Mouse (Mus musculus) lung, postnatal 4 days (tissue): ENCODE data around the gene Prkcq.

Experiments
- DNase-seq, 2 experiments: peaks; one replicate each; pipeline ENCODE4 v3.0.0; 2021

Prkcq gene

DNA sequence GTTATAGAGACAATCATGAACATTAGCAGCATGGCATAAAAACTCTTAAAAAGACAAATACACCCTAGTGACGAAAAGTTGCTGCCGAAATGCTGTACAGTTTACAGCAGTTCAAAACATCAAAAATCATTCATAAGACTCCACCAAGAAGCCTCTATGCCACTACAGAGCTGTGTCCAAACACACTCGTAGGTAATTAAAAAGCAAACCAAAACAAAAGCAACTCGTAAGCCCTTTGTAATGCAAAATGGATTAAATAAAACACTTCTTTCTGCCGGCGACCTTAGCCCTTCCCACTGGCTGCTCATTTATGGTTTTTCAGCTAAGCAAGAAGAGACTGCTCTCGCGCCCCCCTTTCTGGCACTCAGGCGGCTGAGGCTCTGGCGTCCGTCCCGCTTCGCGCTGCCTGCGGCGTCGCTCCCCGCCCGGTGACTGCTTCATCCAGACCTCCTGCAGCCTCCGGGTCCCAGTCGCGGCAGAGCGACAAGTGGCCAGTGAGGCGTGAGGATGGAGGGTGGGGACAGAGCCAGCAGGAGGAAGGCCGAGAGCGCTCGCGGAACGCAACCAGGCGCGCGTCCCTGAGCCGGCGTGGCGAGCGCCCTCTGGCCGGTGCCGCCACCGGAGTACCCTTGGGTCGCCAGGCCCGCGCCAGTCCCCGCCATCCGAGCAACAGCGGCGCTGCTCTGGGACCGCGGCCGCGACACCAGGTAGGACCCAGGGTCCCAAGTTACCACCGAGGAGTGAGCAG is at the start of gene Prkcq:
Prkcq (plus strand) TSS at position 355 of the 748 bp plus-strand sequence.
- peak; percentile 63 to 74 for DNase-seq

DNA sequence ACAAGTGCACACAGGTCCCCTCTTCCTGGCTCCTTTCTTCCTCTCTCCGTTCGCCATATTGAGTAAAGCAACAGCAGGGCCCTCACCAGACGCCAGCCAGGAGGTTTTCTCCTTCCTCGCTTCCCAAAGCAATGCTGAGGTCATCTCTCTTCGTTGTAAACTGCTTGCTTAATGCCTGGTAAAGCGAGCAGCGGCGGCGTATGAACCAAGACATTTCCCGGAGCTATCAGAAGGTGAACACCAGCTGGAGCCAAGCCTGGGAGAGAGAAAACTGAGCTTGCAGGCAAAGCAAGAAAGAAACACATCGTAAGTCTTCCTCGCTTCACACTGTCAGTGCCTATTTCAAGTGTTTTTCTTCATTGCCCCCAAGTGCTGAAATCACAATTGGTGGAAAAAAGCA is 41.0 kb upstream of the Prkcq start:
- no peak for DNase-seq

DNA sequence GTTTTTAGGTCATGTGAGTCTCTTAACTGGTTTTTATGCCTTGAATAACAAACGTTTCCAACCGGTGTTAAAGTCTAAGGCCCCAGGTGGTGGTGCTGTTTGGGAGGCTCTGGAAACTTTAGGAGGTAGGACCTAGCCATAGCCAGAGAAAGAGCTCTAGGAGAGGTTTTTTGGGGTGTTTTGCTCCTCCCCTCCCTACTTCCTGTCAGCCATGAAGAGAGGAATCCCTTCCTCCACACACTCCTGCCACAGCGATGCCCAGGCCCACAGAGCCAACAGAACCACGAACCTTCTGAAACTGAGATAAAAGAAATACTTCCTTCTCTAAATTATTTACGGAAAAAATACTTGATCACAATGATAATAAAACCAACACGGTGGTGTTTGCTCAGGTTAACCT is 36.2 kb upstream of the Prkcq start:
- DNase-seq: no peak

DNA sequence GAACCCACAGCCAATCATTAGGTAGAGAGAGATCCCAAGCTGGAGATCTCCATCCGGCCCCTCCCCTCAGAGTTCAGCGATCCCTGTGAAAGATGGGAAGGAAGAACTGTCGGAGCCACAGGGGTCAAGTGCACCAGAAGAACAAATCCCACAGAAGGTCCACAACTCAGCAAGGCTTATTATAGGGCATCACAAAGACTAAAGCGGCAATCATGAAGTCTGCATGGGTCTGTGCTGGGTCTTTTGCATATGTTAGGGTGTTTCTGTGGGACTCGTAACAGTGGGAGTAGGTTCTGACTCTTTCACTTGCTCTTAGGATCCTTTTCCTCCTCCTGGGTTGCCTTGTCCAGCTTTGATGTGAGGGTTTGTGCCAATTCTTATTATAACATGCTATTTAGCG is 33.8 kb upstream of the Prkcq start:
- no peak for DNase-seq

DNA sequence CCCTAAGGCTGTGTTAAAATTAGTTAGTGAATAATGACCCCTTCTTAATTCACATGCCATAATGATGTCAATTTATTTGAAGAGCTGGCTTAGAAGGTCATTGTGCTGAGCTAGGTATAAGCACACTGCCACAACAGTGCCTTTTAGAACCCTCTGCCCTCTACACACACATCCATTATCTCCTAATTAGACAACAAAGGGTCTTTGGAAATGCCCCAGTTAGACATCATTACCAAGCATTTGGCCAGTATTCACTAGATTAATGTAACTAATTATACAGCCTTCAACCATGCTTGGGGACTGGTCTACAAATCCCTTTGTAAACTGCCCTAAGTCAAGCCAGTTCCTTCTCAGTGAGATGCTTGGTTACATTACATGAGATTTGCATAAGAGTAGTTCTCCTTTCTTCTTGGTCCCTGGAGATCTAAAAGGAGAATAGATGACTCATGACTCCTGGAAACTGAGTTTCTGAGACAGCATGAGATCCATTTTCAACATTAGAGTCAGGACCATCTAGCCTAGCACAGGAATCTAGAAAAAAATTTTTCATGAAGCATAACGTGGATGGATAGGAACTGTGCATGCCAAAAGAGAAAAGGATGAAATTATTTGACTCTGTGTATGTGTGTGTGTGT is 32.3 kb upstream of the Prkcq start:
- no peak for DNase-seq

DNA sequence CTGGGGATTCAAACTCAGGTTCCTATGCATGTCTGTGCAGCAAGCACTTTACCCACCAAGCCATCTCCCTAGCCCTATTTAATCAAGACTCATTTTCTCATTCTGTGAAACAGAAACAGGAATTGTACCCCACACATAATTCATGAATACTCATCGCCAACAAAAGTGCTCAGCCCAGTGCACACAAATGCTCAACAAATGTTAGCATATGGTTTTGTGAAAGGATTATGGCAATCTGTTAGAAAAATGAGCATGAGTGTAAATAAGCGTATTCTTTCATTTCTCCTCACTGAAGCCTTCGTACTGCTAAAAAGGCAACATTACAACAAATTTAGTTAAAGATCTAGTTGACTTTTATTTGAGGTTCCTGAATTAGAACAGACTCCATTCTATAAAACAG is 31.5 kb upstream of the Prkcq start:
- DNase-seq: no peak

DNA sequence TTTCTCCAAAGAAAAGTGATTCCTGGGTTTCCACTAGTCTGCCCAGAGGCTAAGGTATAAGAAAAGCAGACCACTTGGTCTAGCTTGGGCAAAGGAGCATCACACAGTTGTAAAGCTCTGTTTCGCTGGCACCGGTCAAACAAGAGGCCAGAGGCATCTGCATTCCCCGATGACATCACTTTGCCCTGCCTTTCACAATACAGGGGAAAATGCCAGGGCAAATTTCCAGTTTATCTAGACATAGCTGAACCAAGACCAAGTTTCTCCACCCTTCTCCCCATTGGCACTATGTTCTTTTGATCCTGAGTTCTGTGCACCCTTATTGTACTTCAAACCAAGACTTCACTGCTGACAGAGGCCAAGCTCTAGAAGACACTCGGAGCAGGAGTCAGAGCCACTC is 22.8 kb upstream of the Prkcq start:
- DNase-seq: no peak

DNA sequence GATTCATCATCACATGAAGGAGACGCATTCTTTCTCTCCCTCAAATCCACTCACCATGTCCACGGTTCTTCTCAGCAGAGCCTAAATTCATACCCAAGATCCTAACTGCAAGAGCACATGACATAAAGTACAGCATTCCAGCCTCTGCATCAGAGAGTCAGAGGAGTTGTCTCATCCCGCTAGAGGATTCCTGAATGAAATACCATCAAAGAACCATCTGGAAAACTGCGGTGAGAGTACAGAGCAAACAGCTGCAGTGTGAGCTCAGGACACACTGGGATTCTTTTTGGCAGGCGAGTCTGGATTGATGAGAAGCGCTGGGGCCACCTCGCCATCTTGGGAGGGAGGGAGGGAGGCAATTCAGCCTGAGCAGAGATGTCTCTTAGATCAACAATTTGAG is 20.9 kb upstream of the Prkcq start:
- DNase-seq: no peak

DNA sequence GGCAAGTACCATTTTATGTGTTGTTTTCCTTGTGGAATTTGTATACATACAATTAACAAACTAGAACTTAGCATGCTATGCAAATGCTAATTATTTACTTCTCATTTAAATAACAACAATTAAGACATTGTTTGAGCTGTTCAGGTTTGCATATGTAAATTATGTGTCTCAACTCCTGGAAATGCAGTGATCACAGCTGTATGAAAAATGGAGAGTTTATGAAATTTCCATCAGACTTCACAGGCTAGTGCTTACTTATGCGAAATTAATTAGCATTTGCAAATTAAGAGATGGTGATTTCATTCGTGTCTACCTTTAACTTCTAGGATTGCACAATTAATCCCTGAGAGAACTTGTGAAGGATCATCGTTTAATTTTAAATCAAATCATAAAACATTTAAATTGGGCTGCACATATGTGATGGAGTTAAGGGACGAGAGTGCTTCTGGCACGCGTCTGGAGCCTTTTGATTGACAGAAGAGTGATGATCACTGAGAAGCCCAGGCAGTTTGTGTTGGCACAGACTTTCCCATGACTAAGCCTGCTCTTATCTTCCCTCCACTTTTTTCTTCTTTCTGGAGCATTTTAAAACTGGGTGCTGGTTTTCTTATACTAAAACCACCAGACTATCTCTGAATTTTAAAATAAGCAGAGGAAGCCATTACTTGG is 20.1 kb upstream of the Prkcq start:
- no peak for DNase-seq

DNA sequence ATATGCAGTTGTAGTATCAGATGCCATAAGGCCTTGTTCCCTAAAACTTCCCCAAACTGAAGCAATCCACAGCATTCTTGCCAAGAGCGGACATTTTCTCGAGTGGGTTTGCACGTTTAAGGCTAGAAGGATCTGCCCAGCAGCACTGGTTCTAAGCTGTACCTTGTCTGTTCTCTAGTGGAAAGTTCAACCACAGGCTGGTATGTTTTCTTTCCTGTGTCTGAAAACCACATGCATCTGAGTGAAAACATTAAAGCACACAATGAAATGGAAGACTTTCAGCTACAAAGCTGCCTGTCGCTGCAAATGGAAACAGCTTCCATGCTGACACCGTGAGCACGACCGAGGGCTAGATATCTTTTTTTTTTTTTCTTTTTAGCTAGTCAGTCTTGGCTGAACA is 12.3 kb upstream of the Prkcq start:
- no peak for DNase-seq

DNA sequence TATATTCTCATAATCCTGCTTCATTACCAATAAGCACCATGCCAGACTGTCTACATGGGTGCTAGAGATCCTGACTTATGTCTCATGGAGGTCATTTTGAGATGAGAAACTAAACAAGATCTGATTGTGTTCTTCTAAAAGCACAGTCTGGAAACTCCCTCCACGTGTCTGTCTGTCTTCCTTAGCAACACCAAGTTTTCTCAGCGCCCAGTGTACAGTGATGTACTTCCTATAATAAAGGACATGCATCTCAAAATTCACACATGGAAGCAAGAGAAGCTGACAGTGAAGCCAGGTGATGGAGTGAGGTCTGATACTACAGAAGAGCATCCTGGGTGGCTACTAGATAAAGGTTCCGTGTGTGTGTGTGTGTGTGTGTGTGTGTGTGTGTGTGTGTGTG is 11.2 kb upstream of the Prkcq start:
- DNase-seq: no peak

DNA sequence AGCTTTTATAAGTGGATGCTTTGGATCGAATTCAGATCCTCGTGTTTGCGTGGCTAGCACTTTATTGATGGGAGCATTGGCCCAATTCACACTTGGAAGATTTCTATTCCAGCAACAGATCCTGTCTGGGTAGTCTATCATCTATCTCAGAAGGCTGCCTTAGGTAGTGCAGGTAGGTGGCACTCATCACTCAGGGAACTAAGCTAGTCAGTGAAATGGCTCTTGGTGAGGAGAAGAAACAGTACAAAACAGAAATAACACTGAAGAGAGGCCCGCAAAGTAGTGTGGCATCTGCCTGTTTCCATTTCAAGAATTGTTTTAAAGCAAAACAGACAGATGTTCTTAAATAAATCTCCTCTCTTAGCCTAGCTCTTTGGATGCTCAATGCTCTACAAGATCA is 10.6 kb upstream of the Prkcq start:
- DNase-seq: no peak

DNA sequence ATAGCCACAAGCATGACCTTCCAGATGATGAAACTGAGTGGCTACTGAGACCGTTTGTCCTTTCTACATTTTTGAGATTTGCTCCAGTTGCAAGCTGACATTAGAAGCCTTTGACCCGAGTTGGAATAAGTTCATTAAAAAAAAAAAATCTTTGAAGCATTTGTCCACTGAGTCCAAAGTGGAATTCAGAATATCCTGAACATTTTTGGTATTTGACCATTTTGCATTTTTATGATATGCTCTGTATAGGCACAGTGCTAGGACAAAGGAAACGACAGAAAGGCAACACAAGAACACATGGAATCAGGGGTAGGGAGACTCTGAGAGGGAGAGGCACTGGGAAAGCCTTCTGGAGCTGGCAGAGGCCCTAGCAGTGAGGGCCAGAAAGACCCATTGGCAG is 9.2 kb upstream of the Prkcq start:
- DNase-seq: no peak

DNA sequence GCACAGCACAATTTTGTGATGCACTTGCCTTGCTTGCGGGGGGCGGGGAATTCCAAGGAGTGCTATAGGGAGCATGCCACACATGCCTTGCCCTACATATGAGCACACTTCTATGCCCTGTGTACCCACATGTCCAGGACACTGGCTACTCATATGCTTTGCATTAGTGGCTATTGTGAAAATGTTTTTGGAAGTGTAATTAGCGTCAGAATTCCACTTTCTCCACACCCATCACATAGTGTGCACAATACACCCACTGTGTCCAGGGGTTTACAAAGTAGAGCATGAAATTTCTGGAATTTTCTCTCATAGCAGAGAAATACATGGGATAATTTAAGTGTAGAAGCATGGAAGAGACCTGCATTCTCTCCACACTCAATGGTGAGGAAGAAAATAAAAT is 7.7 kb upstream of the Prkcq start:
- DNase-seq: no peak

DNA sequence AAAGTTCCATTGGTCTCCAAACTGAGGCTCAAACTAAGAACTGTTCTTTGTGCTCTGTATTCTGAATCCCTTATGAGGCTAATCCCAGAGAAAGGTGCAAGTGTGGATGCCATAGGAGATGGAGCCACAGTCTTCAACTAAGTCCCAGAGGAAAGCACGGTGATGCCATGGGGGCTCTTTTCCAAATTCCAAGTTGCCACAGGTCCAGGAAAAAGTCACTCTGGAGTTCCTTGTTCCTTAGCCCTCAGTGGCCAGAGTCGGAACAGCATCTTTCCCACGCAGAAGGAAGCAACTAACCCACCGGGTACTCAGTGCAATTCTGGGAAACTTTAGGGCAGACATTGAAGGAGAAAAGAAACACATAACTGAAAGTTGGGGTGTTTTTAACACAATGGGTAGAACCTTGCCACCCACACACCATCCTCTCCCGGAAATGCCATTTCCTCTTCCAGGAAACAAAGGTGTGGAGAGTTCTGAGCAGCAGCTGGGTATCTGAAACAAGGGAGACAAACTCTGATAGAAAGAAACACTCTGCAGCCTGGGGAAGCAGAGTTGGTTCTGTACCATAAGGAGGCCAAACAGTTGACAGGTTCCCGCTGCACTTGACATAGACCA is 2.1 kb upstream of the Prkcq start:
- no peak for DNase-seq

DNA sequence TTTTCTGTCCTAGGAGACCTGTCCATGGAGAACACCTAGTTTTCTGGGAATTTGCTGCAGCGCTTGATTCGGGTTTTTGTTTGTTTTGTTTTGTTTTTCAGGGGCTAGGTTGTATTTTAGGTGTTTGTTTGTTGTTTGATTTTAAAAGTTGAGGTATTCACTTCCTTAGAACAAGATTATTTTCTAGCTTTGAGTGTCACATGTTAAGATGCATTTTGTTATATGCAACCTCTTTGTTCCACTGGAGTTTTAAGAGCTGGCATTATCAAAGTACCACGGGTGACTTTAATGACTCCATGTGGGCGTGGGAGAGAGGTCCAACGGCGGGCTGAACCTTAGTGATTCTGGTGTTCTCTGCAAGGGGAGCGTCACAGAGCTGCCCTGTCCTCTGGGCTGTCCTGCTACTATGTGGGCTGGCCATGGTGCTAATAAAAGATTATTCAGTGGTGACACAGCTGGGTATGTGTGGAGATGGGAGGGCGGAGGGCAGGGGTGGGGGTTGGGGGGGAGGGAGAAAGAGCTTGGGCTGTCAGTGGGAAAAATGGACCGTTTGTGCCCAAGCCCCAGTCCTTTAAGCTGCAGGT is 1.0 kb downstream of the Prkcq start:
- no peak for DNase-seq

DNA sequence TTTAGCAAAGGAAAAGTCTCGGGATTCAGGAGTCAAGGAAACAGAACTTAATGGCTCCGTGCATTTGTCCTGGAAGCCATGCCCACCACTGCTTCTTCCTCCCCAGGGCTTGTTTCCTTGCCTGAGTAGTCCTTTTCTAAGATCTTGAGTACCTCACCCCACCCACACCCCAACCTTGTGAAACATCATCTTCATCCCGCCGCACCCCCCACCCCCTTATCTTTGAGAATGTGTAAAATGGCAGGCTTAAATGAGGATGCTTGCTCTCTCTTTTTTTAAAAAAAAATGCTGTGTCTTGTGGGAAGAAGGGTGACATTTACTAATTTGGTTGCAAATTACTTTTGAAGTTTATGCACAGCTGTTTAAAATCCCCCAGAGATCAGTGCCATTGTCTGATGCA is 1.6 kb downstream of the Prkcq start:
- no peak for DNase-seq

DNA sequence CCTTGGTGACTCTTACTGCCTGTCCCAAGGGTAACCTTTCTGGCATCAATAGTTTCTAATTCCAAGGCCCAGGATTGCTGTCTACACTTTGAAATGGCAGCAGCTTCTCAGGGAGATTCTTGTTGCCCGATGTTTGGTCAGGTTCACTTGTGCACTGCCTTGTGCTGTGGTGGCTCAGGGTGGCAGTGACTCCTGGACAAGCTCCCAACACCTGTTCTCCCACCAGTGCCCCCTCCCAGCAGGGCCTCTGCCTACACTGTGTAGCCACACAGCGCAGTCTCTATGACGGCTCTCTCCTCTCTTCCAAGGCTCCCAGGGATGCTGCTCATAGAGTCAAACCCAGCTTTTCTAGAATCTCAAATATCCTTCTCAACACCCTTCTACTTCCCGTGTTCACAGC is 2.2 kb downstream of the Prkcq start:
- no peak for DNase-seq

DNA sequence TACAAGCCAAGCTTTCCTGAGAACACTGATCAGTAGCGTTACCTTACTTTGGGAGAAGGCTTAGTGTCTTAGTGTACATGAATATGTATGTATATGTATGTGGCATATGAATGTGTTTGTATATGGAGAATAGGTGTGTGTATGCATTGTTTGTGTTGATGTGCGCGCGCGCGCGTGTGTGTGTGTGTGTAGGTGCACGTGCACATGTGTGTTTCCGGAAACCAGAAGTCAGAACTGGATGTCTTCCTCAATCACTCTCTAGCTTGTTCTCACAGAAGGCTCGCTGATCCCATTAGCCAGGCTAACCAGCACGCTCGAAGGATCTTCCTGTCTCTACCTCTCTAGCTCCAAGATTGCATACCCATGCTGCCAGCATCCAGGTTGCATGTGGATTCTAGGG is 6.0 kb downstream of the Prkcq start:
- DNase-seq: no peak

DNA sequence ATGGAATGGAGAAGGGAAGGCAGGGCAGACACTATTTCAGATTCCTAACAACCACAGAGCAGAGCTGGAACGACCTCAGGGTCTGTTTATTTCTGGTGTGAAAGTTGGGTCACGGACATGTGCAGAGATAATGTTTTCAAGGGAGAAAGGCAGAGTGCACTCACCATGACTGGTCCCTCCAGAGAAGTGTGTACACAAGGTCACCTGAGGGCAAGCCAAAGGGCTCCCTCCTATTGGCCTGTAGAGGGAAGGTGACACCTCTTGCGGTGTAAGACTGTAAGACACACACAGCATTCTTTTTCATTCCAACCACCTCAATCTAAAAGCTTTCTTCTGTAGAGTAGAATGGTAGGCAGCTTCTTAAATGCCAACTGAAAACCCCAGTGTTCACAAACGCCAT is 9.6 kb downstream of the Prkcq start:
- DNase-seq: no peak

DNA sequence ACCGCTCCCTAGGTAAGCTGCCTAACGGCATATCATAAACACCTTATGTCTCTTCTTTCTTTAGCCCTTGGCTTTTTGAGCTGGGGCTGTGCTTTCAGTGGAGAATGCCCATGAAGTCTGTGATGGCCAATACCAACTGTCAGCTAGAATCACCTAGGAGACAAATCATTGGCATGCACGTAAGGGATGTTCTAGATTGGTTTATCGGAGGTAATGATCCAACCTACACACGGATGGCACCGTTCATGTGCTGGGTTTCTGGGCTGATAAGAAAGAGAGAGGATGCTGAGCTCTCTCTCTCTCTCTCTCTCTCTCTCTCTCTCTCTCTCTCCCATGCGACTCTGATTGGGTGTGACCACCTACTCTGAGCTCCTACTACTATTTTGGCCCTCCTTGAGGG is 10.2 kb downstream of the Prkcq start:
- no peak for DNase-seq

DNA sequence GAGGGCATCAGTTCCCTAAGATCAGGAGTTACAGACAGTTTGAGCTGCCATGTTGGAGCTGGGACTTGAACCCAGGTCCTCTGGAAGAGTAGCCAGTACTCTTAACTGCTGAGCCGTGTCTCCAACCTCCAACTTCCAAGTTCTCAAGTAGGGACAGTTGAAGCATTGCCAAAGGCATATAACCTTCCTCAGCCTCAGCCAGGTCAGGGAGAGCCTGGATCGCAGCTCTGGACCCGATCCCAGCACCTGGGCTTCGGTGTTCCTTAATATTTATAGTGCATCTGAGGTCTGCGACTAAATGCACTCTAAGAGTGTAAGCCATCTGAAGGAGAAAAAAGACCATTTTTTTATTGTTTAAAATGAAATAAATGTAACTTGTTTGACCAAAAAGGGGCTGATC is 12.1 kb downstream of the Prkcq start:
- DNase-seq: no peak

DNA sequence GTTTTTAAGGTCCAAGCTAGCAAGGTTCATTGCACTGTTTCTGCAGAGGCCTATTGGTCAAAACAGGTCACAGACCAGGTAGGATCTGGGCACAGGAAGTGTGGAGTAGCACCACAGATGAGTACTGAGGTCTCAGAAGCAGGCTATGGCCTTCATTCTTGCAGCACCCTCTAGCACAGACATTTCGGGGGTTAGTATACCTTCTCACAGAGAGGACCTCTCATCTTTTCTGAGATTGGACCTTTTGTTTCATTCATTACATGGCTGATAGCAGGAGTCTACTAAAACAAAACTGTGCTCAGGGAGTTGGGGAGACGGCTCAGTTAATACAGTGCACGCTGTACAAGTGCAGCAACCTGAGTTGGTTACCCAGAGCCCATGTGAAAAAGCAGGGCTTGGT is 14.7 kb downstream of the Prkcq start:
- no peak for DNase-seq

DNA sequence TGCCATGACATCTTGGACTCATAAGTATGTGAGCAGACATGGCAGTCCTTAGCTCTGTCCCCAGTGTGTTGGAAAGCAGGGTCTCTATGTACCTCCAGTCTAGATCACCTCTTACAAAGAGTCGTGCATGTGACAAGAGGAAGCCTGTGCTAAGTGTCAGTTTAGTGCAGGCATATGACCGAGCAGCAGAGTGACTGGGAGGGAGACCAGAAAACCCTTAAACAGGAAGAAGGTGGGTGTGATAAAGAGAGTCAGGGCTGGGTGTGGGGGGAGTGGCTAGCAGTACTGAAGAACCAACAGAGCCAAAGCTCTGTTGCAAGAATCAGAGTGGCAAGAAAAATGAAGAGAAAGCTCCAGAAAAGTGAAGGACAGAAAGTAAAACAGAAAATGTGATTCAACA is 15.3 kb downstream of the Prkcq start:
- no peak for DNase-seq
